Mouse (Mus musculus) megakaryocyte, embryonic 14.5 days (primary cell): ENCODE measurements around the gene Tex14.

Experiments
- FLI1 ChIP-seq: IDR thresholded peaks from 2 replicates; pipeline ENCODE4 v1.6.1; 2012; ENCODE audit warnings: low read length, inconsistent platforms, mixed read lengths
- GATA1 ChIP-seq: IDR thresholded peaks from 3 replicates; pipeline ENCODE4 v1.6.1; 2012; ENCODE audit warnings: mixed read lengths, low read length, inconsistent platforms, borderline replicate concordance

DNA sequence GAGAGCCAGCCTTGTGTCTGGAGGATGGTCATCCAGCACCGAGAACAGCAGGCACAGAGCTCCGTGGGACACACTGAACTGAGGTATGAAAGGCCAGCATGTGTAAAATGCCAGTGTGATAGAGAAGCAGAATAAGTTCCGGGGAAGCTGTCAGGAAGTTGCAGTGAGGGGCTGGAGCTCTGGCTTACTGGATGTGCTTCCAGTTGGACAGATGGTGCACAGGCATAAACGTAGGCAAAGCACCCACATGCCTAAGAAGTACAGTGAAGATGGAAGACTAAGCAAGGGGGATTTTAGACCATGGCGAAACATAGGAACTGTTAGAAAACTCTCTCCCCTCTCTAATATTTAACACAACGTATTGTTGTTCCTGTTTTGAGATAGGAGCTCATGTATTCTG, 156.3 kb downstream of the Tex14 start:
- TF ChIP-seq GATA1 (no peak), FLI1 (no peak)
